Mouse (Mus musculus): ENCODE measurements around the gene Gm5431.
"Not testable (repeated sequence)": the region's sequence is repeated elsewhere in the genome, so short reads cannot be mapped to it uniquely, and the experiment has no call there.

Gm5431 gene

GRCm38 (mm10) chr11:48871201-48871772 lies 30.7 kb downstream of the Gm5431 start, which contains the start of gene Irgm1:
TSS of gene Irgm1 (minus strand) at chr11:48871683.
- no peak for DNase-seq (ENCODE audit: low spot score)

- DNase-seq (ENCODE audit: low spot score): no peak
Observed at GRCm38 (mm10) chr11:48870781-48871180, 31.2 kb downstream of the Gm5431 start.

GRCm38 (mm10) chr11:48869380-48870110 lies 32.5 kb downstream of the Gm5431 start:
- no peak for DNase-seq (ENCODE audit: low spot score)

- DNase-seq (ENCODE audit: low spot score): no peak
Observed at GRCm38 (mm10) chr11:48866481-48866880, 35.5 kb downstream of the Gm5431 start.

- no peak for DNase-seq (ENCODE audit: low spot score)
Observed at GRCm38 (mm10) chr11:48863808-48864207, 38.2 kb downstream of the Gm5431 start.

- DNase-seq (ENCODE audit: low spot score): no peak
Observed at GRCm38 (mm10) chr11:48862784-48863319, 39.2 kb downstream of the Gm5431 start.

- DNase-seq (ENCODE audit: low spot score): no peak
Observed at GRCm38 (mm10) chr11:48859014-48859413, 43.0 kb downstream of the Gm5431 start.

GRCm38 (mm10) chr11:48853474-48854180 lies 48.4 kb downstream of the Gm5431 start:
- peak; percentile 97 for DNase-seq (ENCODE audit: low spot score)

GRCm38 (mm10) chr11:48852624-48853473 lies 49.2 kb downstream of the Gm5431 start:
- no peak for DNase-seq (ENCODE audit: low spot score)

GRCm38 (mm10) chr11:48852190-48852589 lies 49.8 kb downstream of the Gm5431 start:
- DNase-seq (ENCODE audit: low spot score): no peak

GRCm38 (mm10) chr11:48851270-48851995 lies 50.6 kb downstream of the Gm5431 start:
- DNase-seq (ENCODE audit: low spot score): no peak

- no peak for DNase-seq (ENCODE audit: low spot score)
Observed at GRCm38 (mm10) chr11:48850240-48850639, 51.8 kb downstream of the Gm5431 start.

- DNase-seq (ENCODE audit: low spot score): no peak
Observed at GRCm38 (mm10) chr11:48846881-48847280, 55.1 kb downstream of the Gm5431 start.

GRCm38 (mm10) chr11:48846362-48846761 lies 55.7 kb downstream of the Gm5431 start:
- not testable (repeated sequence) for DNase-seq (ENCODE audit: low spot score)

GRCm38 (mm10) chr11:48845244-48845815 lies 56.7 kb downstream of the Gm5431 start:
- DNase-seq (ENCODE audit: low spot score): no peak

GRCm38 (mm10) chr11:48844309-48844708 lies 57.7 kb downstream of the Gm5431 start:
- DNase-seq (ENCODE audit: low spot score): no peak

GRCm38 (mm10) chr11:48843202-48843601 lies 58.8 kb downstream of the Gm5431 start:
- DNase-seq (ENCODE audit: low spot score): no peak

GRCm38 (mm10) chr11:48842378-48842792 lies 59.6 kb downstream of the Gm5431 start:
- no peak for DNase-seq (ENCODE audit: low spot score)

- no peak for DNase-seq (ENCODE audit: low spot score)
Observed at GRCm38 (mm10) chr11:48841213-48841612, 60.8 kb downstream of the Gm5431 start.

- no peak for DNase-seq (ENCODE audit: low spot score)
Observed at GRCm38 (mm10) chr11:48840805-48841204, 61.2 kb downstream of the Gm5431 start.
